Mouse (Mus musculus) adrenal gland, postnatal 25 days (tissue): ENCODE measurements at regions not wholly inside any gene's neighbourhood (a gene's known extent, or its start where the extent isn't known, plus 50 kb on each side); places are given as distances from the start of the nearest gene placed in this dataset.
A peak's percentile ranks its signal among the peaks of the same experiment; 100 is the strongest.

ENCODE experiments used
- DNase-seq: peaks from one replicate; pipeline ENCODE4 v3.0.0; 2021; ENCODE audit warnings: mixed read lengths

GRCm38 (mm10) chr12:25254716-25255115, 157.8 kb upstream of the Id2 start:
- DNase-seq, result no peak

DNA sequence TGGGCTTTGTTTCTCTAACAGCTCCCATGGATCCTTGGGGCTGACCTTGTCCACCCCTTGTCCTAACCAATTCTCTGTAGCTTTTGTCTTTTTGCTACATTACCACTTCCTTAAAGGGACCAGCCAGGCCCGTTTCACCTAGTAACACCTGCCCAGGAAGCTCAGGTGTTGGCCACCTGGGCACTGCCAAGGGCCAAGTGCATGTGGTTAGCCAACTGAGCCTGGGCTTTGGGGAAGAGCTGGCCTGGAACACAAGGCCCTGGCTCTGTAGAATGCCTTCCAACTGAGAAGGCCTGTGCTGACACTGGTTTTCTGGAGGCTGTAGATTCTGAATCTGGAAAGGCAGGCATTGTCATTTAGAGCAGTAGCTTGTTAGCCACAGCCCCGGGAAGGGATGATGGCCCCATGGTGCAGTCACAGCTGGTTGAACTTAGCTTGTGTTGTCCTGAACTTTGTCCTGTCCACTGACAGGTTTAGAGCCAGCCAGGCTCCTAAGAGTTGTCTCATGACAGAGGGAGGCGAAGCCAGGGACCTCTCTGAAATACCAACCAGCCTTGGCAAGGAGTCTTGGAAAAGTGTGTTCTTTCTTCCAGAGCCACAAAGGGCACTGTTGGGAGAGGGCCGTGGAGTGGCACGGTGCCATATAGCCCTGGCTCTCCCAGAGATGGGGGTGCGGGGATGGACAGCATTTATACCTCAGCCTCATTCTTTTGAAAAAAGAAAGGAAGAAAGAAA, 156.0 kb upstream of the Id2 start:
- no peak for DNase-seq

- DNase-seq, result no peak
Measured at GRCm38 (mm10) chr12:25251411-25252171, 154.7 kb upstream of the Id2 start.

DNA sequence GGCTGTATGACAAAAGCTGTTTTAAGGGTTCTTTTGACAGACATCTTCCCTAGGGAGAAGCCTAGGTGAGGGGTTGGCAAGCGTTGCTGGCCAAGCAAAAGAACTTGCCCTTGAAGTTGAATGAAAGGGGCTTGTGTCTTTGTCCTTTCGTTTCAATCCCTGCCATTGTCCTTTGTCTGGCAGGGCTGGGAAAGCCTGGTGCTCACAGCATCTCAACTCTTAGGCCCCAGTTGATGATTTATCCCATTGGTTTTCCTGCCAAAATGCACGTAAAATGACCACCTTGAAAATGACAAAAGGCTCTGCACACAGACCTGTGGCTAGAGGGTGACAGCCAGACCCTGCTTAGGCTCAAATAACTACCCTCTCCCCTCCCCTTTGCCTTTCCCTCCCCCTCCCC, 153.9 kb upstream of the Id2 start:
- DNase-seq, result no peak

DNA sequence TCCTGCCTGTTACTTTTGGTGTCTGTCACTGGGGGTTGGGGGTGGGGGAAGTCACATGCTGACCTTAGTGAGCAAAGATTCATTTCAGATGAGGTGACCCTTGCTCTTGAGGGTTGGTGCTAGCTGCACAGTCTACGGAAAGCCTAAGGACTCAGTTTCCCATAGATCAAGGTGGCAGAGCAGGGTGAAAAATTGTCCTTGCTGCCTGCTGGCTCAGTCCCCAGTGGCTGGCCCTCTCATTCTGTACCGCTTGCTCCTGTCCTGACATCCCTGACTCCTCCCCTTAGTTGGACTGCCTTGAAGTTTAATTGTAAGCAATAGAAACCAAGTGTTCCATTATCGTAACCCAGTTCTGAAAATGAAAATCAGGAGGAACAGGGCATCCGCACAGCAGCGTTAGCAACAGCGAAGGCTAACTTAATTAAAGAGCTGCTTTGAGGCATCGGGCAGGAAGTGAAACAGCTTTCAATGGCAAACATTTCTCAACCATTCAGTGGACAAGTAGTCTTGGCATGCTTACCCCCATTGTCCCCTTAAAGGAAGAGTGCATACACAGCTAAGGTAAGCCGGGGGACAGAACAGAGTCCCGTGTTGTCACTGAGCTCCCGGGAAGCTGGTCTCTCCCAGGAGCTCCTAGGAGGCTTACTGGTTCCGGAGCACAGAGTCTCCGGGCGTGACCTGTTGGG, 151.9 kb upstream of the Id2 start:
- DNase-seq, result no peak

GRCm38 (mm10) chr12:25246566-25246965, 149.6 kb upstream of the Id2 start:
- DNase-seq, result no peak

GRCm38 (mm10) chr12:25245661-25246060, 148.7 kb upstream of the Id2 start:
- DNase-seq, result no peak

DNA sequence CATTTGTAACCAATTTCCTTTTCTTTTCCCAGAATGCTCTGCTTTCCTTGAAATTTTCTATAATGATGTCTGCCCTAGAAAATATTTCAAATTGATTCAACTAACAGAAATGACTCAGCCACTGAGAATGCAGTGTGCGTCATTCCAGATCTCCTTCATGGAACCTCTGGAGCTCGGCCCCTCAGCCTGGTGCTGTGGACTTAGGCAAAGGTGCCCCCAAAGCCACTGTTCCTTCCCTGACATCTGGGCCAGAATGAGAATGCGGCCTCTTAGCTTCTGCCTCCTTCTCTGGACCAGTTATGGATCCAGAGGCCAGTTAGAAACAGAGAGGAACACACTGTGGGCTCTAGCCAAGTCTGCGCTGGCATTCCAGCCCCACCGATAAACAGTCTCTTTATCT, 148.3 kb upstream of the Id2 start:
- peak; percentile 49 for DNase-seq

DNA sequence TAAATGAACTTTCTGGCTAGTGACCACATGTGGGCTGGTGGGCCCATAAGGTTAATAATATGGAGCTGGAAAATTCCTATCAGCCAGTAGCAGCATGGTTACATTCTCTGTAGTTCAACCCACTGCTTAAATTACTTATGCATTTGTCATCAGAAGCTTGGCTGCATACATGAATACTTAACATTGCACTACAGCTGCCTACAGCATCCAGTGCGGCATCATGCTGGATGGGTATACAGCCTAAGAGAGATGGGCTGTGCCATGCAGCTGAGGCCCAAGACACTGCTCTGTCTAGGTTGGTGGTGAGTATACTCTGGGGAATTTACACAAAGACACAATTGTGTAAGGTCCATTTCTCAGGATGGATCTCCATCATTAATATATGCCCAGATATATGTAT, 147.7 kb upstream of the Id2 start:
- no peak for DNase-seq

DNA sequence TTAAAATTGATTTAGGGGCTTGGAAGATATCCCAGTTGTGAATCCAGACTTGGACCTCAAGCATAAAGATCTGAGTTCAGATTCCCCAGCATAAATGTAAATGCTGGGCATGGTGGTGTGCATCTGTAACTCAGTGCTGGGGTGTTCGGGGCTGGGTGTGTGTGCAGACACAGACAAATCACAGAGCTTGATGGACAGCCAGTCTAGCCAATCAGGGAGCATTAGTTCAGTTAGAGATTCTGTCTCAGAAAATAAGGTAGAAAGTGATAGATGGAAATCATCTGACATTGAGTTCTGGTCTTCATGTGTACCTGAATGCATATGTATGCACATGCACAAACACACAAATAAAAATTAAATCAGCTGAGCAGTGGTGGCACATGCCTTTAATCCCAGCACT, 147.0 kb upstream of the Id2 start:
- no peak for DNase-seq

- no peak for DNase-seq
Measured at GRCm38 (mm10) chr12:25242369-25242768, 145.4 kb upstream of the Id2 start.

DNA sequence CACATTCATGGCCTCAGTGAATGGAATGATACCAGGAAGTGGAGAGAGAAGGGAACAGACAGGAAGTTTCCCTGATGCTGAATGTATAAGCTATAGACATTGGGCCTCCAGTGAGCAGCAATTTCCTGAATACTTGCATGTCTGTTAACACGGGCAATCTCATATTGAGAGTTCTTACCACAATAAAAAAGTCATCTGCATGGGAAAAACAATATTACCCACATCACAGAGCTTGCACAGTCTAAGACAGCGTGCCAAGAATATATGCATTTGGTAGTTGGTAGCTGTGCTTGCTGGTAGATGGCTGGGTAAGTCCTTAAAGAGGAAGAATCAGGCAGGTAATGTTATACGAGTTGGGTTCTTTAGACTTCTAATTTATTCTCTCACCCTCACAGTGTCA, 144.7 kb upstream of the Id2 start:
- no peak for DNase-seq

DNA sequence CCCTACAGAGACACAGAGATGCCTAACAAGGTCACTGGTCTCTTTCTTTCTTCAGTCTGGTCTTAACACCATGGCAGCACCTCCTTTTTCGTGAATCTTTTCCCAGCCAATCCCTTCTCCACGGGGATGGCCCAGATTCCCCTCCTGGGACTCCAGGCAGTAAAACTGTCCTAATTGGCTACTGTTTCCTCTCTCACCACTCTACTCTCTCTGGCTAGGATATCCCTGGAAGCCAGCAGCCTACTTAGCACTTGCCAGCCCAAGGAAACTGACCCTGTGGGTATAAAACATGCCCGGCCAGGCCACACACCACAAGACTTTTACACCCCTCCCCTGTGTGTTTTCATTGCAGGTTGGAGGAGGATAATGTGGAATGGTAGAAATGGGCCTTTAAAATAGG, 143.9 kb upstream of the Id2 start:
- DNase-seq, result no peak

GRCm38 (mm10) chr12:25240142-25240541, 143.2 kb upstream of the Id2 start:
- DNase-seq, result no peak

DNA sequence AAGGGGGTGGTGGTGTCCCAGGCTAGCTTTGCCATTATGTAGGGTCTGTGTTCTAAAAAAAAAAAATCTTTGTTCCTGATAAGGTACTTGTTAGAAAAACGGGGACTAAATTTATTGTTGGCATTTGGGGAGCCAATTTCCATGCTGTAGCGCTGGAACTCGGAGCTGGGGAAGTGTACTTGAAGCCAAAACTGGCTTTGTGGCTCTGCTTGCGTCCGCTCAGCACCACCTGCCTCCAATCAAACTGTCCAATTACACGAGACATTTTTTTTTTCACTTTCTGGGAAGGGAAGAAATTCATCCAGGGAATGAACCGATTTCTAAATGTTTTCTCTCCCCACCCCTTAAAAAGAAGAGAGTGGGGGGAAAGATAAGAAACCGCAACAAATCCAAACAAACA, 138.1 kb upstream of the Id2 start:
- DNase-seq, result no peak

DNA sequence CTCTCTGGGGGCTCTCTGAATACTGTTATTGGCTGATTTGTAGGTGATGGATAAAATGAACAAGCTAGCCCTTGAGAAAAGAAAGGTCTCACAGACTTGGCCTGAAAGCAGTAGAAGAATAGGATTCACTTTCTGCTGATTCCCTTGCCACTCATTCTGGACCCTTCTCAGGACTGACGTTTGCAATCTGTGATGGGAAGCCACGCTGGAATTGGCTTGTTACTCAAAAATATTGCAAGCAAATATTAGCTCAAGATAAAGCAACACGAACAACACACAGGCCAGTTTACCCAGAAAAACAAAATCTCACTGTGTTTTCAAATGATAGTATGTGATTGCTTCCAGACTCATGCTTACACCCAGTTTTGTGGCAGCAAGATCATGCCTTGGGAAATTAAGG, 137.7 kb upstream of the Id2 start:
- DNase-seq, result no peak

DNA sequence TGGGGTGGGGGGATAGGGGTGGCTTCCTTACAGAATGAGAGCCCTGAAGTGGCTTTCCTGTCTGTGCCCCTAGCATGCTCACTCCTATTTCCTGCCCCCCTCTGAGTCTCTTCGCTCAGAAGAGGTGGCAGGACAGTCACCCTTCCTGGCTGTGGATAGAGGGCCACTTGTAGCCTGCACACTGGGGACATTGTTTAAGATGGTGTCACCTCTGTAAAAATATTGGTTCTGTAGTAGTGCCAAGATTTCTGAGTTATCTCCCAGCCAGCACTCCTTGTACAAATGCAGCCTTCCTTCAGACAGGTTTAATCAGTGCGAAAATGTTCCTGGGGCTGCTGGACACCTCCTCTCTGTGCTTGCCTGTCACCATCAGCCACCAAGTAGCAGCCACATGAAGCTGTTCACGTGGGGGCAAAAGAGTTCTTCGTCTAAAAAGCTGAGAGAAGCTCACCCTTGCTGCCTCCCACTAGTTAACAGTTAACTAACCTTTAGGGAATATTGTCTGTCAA, 136.1 kb upstream of the Id2 start:
- DNase-seq, result no peak

DNA sequence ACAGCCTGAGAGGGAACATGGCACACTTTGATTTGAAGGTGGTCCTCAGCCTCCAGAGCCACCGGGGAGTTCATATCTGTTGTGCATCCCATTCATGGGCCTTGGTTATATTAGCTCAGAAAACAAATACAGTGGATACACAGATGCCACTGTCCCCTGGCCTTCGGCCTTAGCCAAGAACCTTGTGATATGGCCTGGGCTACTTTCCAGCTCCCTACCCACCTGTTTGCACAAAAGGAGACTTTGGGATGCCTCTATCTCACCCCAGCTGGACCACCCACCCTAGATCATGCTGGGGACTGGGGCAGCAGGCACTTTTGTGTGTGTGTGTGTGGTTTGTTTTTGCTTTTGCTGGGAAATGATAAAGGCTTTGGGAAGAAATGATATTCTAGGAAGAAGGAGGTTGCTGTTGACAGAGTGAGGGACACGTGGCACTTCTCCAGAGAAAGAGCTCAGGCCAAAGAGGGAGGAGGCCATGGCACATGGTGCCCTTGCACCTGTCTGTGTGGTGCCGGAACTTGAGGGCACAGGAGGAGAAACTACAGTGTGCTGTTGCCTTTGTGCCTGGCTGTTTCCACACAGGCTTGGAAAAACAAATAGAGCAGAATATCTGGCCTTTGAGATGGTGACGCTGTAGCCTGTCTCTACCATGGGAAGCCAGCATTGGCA, 135.6 kb upstream of the Id2 start:
- DNase-seq, result no peak

GRCm38 (mm10) chr12:25228708-25229107, 131.8 kb upstream of the Id2 start:
- DNase-seq, result no peak

DNA sequence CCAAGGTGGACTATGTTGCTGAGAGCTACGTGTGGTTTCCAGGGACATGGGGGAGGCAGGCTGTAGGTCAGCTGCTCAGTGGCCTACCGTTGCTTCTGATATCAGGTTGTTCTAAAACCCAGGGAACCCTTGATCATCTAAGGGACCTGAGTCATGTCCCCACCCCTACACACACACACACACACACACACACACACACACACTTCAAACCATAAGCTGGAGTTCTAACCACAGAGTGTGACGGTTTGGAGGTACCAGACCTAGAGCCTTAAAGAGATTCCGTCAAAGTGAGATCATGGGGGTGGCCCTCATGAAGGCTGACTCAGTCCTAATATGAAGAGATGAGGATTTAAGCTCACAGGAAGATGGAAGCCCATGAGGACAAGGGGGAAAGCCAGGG, 130.8 kb upstream of the Id2 start:
- no peak for DNase-seq

DNA sequence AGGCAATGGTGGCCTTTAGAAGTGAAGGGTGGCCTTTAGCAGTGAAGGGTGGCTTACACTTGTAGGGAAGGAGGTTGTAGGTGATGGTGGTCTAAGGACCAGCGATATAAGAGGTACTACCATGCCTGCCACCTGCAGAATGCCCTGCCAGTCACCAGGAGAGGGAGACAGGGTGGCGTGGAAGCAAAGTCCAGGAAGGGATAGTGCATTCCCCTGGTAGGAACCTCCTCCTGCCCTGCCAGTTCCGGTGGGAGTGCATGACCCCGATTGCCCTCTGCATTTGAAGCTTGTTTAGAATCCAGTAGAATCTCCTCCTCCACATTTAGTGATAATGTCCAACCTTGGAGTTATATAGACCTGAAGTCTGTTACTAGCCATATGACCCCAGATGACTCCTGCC, 127.7 kb upstream of the Id2 start:
- no peak for DNase-seq

DNA sequence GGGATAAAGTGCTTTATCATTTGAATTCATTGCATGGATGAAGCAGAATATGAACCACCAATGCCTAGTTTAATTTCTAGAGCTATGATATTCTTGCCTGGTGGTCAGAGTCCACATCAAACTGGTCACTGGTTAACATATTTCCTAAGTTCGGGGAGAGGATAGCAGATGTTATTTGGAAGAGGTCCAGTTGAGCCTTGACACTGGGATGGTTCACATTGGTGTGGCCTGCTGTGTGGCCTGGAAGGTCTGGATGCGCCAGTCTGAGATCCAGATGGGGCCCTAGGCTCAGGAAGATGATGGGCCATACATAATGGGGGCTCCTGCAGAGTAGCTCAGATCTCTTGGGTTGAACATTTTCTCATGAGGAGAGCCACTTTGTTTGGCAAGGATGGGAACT, 127.3 kb upstream of the Id2 start:
- no peak for DNase-seq

GRCm38 (mm10) chr12:25223539-25223938, 126.6 kb upstream of the Id2 start:
- DNase-seq, result no peak
